Mouse (Mus musculus) heart, postnatal 0 days (tissue): ENCODE results near the gene Sin3b.

Experiments
- CTCF ChIP-seq: IDR thresholded peaks from 2 replicates; pipeline ENCODE4 v1.5.1; 2016; ENCODE audit warnings: antibody characterized with exemption, control low read depth, low read depth
- EP300 ChIP-seq: IDR thresholded peaks from 2 replicates; pipeline ENCODE4 v1.6.1; 2016; ENCODE audit warnings: antibody characterized with exemption, low read depth

GRCm38 (mm10) chr8:72777797-72778196 is 54.7 kb downstream of the Sin3b start:
- TF ChIP-seq CTCF = no peak
- TF ChIP-seq EP300 = no peak
